Mouse (Mus musculus) testis, adult 2 months (tissue): ENCODE data around the gene Csf3.

Experiments
- CTCF ChIP-seq: fragments of 200-500 bp; IDR thresholded peaks from 2 replicates; pipeline ENCODE4 v1.5.1; 2012; ENCODE audit warnings: low read depth, mild to moderate bottlenecking, inconsistent platforms, low read length, moderate library complexity; ENCODE audit not compliant: control insufficient read depth, insufficient read depth, insufficient replicate concordance
- POLR2A ChIP-seq: fragments of 200-500 bp; IDR thresholded peaks from 2 replicates; pipeline ENCODE4 v1.6.1; 2012; ENCODE audit warnings: low read depth, mild to moderate bottlenecking, inconsistent platforms, low read length, moderate library complexity; ENCODE audit not compliant: control insufficient read depth

GRCm38 (mm10) chr11:98730727-98731126 lies 29.7 kb downstream of the Csf3 start:
- no peak for TF ChIP-seq CTCF
- TF ChIP-seq POLR2A = no peak
